Mouse (Mus musculus) midbrain, postnatal 0 days (tissue): ENCODE data around the gene Bmp8a. TPM values are rescaled to one million over a fixed set of nuclear protein-coding genes. Genes with fewer than 3 reads are reported as not detected.
"Not testable (repeated sequence)": the region's sequence is repeated elsewhere in the genome, so short reads cannot be mapped to it uniquely, and the experiment has no call there.

Experiments
- ATAC-seq: fragments of 200-750 bp; cut with Nextera tagmentation; 2 replicates; pipeline ENCODE4 v1.8.0; 2017; ENCODE audit warnings: moderate number of reproducible peaks, mild to moderate bottlenecking, moderate TSS enrichment, moderate library complexity; ENCODE audit not compliant: low FRiP score
- DNase-seq: peaks from one replicate; pipeline ENCODE4 v3.0.0-alpha.2; 2015; ENCODE audit warnings: low spot score
- H3K27ac ChIP-seq: fragments of 300-500 bp; sonication (generic); 2 replicates; pipeline ENCODE4 v1.5.1; 2014; ENCODE audit warnings: low read depth, mild to moderate bottlenecking, low read length, mixed read lengths
- H3K27me3 ChIP-seq: fragments of 300-500 bp; sonication (generic); 2 replicates; pipeline ENCODE4 v1.6.1; 2014; ENCODE audit warnings: low read length, control low read depth, mixed read lengths; ENCODE audit not compliant: insufficient read depth
- H3K36me3 ChIP-seq: fragments of 300-500 bp; sonication (generic); 2 replicates; pipeline ENCODE4 v1.6.1; 2014; ENCODE audit warnings: low read length, control low read depth, mixed read lengths; ENCODE audit not compliant: insufficient read depth
- H3K4me1 ChIP-seq: fragments of 300-500 bp; sonication (generic); 2 replicates; pipeline ENCODE4 v1.6.1; 2014; ENCODE audit warnings: mild to moderate bottlenecking, control low read depth, antibody characterized with exemption, low read length, mixed read lengths; ENCODE audit not compliant: insufficient read depth
- H3K4me2 ChIP-seq: fragments of 300-500 bp; sonication (generic); 2 replicates; pipeline ENCODE4 v1.6.1; 2014; ENCODE audit warnings: low read depth, mild to moderate bottlenecking, low read length, mixed read lengths; ENCODE audit not compliant: poor library complexity, severe bottlenecking
- H3K4me3 ChIP-seq: fragments of 300-500 bp; sonication (generic); 2 replicates; pipeline ENCODE4 v1.5.1; 2014; ENCODE audit warnings: low read depth, mild to moderate bottlenecking, low read length, moderate library complexity
- H3K9ac ChIP-seq: fragments of 300-500 bp; sonication (generic); replicated peaks from 2 replicates; pipeline ENCODE4 v1.6.1; 2014; ENCODE audit warnings: mild to moderate bottlenecking, low read length, moderate library complexity, mixed read lengths; ENCODE audit not compliant: poor library complexity, severe bottlenecking
- H3K9me3 ChIP-seq: fragments of 300-500 bp; sonication (generic); 2 replicates; pipeline ENCODE4 v1.6.1; 2016; ENCODE audit warnings: low read length, control low read depth
- CTCF ChIP-seq: IDR thresholded peaks from 2 replicates; pipeline ENCODE4 v1.5.1; 2016; ENCODE audit warnings: antibody characterized with exemption, mild to moderate bottlenecking
- WGBS: fragments of 180-500 bp; shearing (Covaris S2); extraction: QIAGEN DNeasy Blood & Tissue Kit; methylation state at CpG from one replicate; pipeline ENCODE4 v1.1.7; 2014; 5-methylcytosine and 5-hydroxymethylcytosine counted together
- polyA plus RNA-seq: library from polyadenylated mRNA; unstranded; fragments of >200 nt; fragmentation: Nextera tagmentation; extraction: Ambion mirVana; gene quantifications from 2 replicates; pipeline ENCODE4 v1.2.1, GENCODE M21; 2015
- total RNA-seq: library from RNA; depleted of rRNA; stranded (reverse); fragments of >200 nt; gene quantifications from 2 replicates; pipeline ENCODE4 v1.2.3, GENCODE M21; 2014

Bmp8a gene
- total and polyA plus RNA-seq, 2 experiments from 2014 or later: 0.44 to 0.58 TPM

- WGBS: 91% methylated on average over 21 of the region's 21 CpGs
- no peaks in the 10 kb centered on the region for H3K27me3 ChIP-seq
- no peak for TF ChIP-seq CTCF
- no peaks in the 10 kb centered on the region for H3K4me1 ChIP-seq
- H3K9ac ChIP-seq: no peak overlapping the region
- peaks cover 66% of the 10 kb centered on the region for H3K36me3 ChIP-seq
- no peak overlapping the region for H3K4me2 ChIP-seq
- DNase-seq (no peak), ATAC-seq (no peak)
- no peak overlapping the region for H3K27ac ChIP-seq
- no peaks in the 10 kb centered on the region for H3K9me3 ChIP-seq
- no peak overlapping the region for H3K4me3 ChIP-seq
Measured at GRCm38 (mm10) chr4:123295516-123296147, 47.4 kb downstream of the Bmp8a start.

GRCm38 (mm10) chr4:123295026-123295425, 48.0 kb downstream of the Bmp8a start:
- DNase-seq, ATAC-seq, H3K4me3 ChIP-seq, H3K27ac ChIP-seq, H3K4me1 ChIP-seq, H3K9me3 ChIP-seq, H3K27me3 ChIP-seq, H3K4me2 ChIP-seq, H3K9ac ChIP-seq: not testable (repeated sequence)
- H3K36me3 ChIP-seq: peaks cover 63% of the 10 kb centered on the region
- 94% methylated on average over 15 of the region's 15 CpGs for WGBS

GRCm38 (mm10) chr4:123293661-123294443, 49.2 kb downstream of the Bmp8a start:
- no peak overlapping the region for H3K27ac ChIP-seq
- 83% methylated on average over 7 of the region's 7 CpGs for WGBS
- H3K4me2 ChIP-seq: no peak overlapping the region
- no peaks in the 10 kb centered on the region for H3K9me3 ChIP-seq
- no peak for ATAC-seq
- TF ChIP-seq CTCF: peak; percentile 18; the same call in 1 of the 2 replicates
- no peaks in the 10 kb centered on the region for H3K4me1 ChIP-seq
- DNase-seq: peak; percentile 10
- peaks cover 68% of the 10 kb centered on the region for H3K36me3 ChIP-seq
- no peak overlapping the region for H3K9ac ChIP-seq
- H3K27me3 ChIP-seq: no peaks in the 10 kb centered on the region
- H3K4me3 ChIP-seq: no peak overlapping the region

- no peak for TF ChIP-seq CTCF
- Histone ChIP-seq H3K9ac (no peak overlapping the region), H3K4me2 (no peak overlapping the region), H3K36me3 (peaks cover 72% of the 10 kb centered on the region), H3K27ac (no peak overlapping the region), H3K4me1 (no peaks in the 10 kb centered on the region), H3K27me3 (no peaks in the 10 kb centered on the region), H3K9me3 (no peaks in the 10 kb centered on the region), H3K4me3 (no peak overlapping the region)
- no peak for ATAC-seq
- no peak for DNase-seq
- WGBS: 84% methylated on average over 7 of the region's 7 CpGs
Measured at GRCm38 (mm10) chr4:123292989-123293388, 50.1 kb downstream of the Bmp8a start.

- Histone ChIP-seq H3K4me1 (no peaks in the 10 kb centered on the region), H3K9me3 (no peaks in the 10 kb centered on the region), H3K9ac (no peak overlapping the region), H3K4me3 (no peak overlapping the region), H3K27me3 (no peaks in the 10 kb centered on the region), H3K4me2 (no peak overlapping the region), H3K27ac (no peak overlapping the region), H3K36me3 (peaks cover 73% of the 10 kb centered on the region)
- TF ChIP-seq CTCF: no peak
- DNase-seq (no peak), ATAC-seq (no peak)
- WGBS: 87% methylated on average over 3 of the region's 3 CpGs
Measured at GRCm38 (mm10) chr4:123292390-123292789, 50.7 kb downstream of the Bmp8a start.

GRCm38 (mm10) chr4:123289038-123289437, 54.0 kb downstream of the Bmp8a start:
- H3K4me3 ChIP-seq: no peak overlapping the region
- no peak overlapping the region for H3K4me2 ChIP-seq
- no peaks in the 10 kb centered on the region for H3K9me3 ChIP-seq
- H3K9ac ChIP-seq: no peak overlapping the region
- DNase-seq (no peak), ATAC-seq (no peak)
- whole genome bisulfite sequencing: 91% methylated on average over 12 of the region's 12 CpGs
- TF ChIP-seq CTCF: no peak
- H3K36me3 ChIP-seq: peaks cover 51% of the 10 kb centered on the region
- no peak overlapping the region for H3K27ac ChIP-seq
- H3K27me3 ChIP-seq: no peaks in the 10 kb centered on the region
- H3K4me1 ChIP-seq: peaks cover 7% of the 10 kb centered on the region
